Mouse (Mus musculus) liver, adult 2 months (tissue): ENCODE measurements around the gene Nol12.

Experiments
- CTCF ChIP-seq: fragments of 200-500 bp; IDR thresholded peaks from 2 replicates; pipeline ENCODE4 v1.5.1; 2011; ENCODE audit warnings: low read depth, low read length, control low read depth
- POLR2A ChIP-seq: fragments of 200-500 bp; IDR thresholded peaks from 2 replicates; pipeline ENCODE4 v1.6.1; 2011; ENCODE audit warnings: low read length, control low read depth; ENCODE audit not compliant: insufficient read depth; ENCODE audit errors: extremely low read depth

DNA sequence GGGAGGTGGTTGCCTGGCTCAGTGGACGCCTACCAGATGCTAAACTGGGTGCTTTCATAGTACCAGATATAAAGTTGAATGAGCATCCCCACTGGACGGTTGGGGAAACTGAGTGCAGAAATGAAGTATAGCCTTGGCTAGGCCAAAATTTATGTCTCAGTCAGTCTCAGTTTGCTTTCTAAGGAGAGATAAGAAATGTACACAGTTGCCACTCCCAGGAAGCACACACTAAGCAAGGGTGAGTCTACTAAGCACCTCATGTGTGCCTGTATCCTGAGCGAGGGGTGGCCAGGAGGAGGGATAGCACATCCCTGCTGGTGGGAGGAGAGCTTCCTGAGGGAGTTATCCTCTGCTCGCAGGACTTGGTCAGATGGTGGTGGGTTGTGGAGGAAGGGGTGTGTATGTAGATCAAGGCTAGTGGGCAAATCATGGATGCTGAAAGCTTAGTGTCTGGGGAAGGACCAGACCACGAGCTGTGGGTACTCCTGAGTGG, 49.6 kb downstream of the Nol12 start:
- TF ChIP-seq POLR2A, result no peak
- no peak for TF ChIP-seq CTCF
